Mouse (Mus musculus): ENCODE results near the gene Slc8a1.

- TF ChIP-seq CTCF (IDR thresholded peaks at IDR 0.05): no peak
- TF ChIP-seq EP300 (IDR thresholded peaks at IDR 0.05): no peak
Measured at GRCm38 (mm10) chr17:81391478-81391877, 346.7 kb downstream of the Slc8a1 start.

Measured in lung, postnatal 0 days (tissue).